Mouse (Mus musculus) heart, embryonic 10.5 days (tissue): ENCODE data around the gene Zfp646. TPM values are rescaled to one million over a fixed set of nuclear protein-coding genes. Genes with fewer than 3 reads are reported as not detected.
A peak's percentile ranks its signal among the peaks of the same experiment; 100 is the strongest.

ENCODE experiments used
- DNase-seq: peaks from one replicate; pipeline ENCODE4 v3.0.0-alpha.2; 2017; ENCODE audit warnings: low spot score
- H3K27ac ChIP-seq: fragments of 300-500 bp; sonication (generic); 2 replicates; pipeline ENCODE4 v1.5.1; 2016; ENCODE audit warnings: mild to moderate bottlenecking
- H3K27me3 ChIP-seq: fragments of 300-500 bp; sonication (generic); 2 replicates; pipeline ENCODE4 v1.6.1; 2016; ENCODE audit warnings: mild to moderate bottlenecking; ENCODE audit not compliant: poor library complexity, insufficient read depth, severe bottlenecking
- H3K36me3 ChIP-seq: fragments of 300-500 bp; sonication (generic); 2 replicates; pipeline ENCODE4 v1.6.1; 2016; ENCODE audit warnings: mild to moderate bottlenecking, moderate library complexity
- H3K4me1 ChIP-seq: fragments of 300-500 bp; sonication (generic); 2 replicates; pipeline ENCODE4 v1.6.1; 2016; ENCODE audit warnings: mild to moderate bottlenecking
- H3K4me3 ChIP-seq: fragments of 300-500 bp; sonication (generic); 2 replicates; pipeline ENCODE4 v1.5.1; 2016; ENCODE audit warnings: mild to moderate bottlenecking, moderate library complexity
- H3K9me3 ChIP-seq: fragments of 300-500 bp; sonication (generic); 2 replicates; pipeline ENCODE4 v1.6.1; 2016; ENCODE audit warnings: mild to moderate bottlenecking, moderate library complexity
- WGBS: fragments of 180-500 bp; shearing (Covaris S2); methylation state at CpG from one replicate; pipeline ENCODE4 v1.1.7; 2016; 5-methylcytosine and 5-hydroxymethylcytosine counted together
- polyA plus RNA-seq: library from polyadenylated mRNA; unstranded; fragments of >200 nt; fragmentation: Nextera tagmentation; extraction: Ambion mirVana; gene quantifications from 2 replicates; pipeline ENCODE4 v1.2.1, GENCODE M21; 2016

The Zfp646 gene
- polyA plus RNA-seq, 1 experiment from 2014 or later: 11.7 TPM

DNA sequence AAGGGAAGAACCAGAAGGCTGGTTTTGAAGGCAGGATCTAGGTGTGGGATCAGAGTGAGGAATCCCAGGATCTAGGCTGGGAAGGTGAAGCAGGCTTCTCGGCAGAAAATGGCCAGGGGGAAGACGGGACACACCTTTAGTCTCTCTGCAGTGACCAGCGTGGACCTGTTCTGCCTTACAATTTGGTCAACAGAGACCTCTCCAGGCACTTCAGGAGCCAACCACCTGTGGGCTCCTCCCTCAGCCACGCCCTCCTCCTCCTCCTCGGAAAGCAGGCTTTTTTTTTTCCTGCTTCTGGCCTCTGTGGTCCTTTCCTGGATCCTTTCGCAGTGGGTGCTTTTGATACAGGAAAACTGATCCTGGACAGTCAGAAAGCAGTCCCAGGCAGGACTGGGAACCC, 53.9 kb downstream of the Zfp646 start, which contains the start of gene Prss8:
Prss8 (minus strand) TSS at position 182 of the 400 bp plus-strand sequence.
- Histone ChIP-seq H3K4me1 (peaks cover 51% of the 10 kb centered on the region), H3K36me3 (peaks cover 25% of the 10 kb centered on the region), H3K27me3 (peaks cover 31% of the 10 kb centered on the region), H3K9me3 (no peaks in the 10 kb centered on the region), H3K27ac (peak within 1 kb of the TSS; percentile 76), H3K4me3 (peak within 1 kb of the TSS; percentile 55)
- no peak for DNase-seq
- WGBS: 9% methylated on average over 6 of the region's 6 CpGs

GRCm38 (mm10) chr7:127930636-127931035, 54.6 kb downstream of the Zfp646 start:
- Histone ChIP-seq H3K4me1 (peaks cover 56% of the 10 kb centered on the region), H3K9me3 (no peaks in the 10 kb centered on the region), H3K27me3 (peaks cover 31% of the 10 kb centered on the region), H3K4me3 (no peak overlapping the region), H3K36me3 (peaks cover 21% of the 10 kb centered on the region), H3K27ac (no peak overlapping the region)
- 77% methylated on average over 5 of the region's 5 CpGs for WGBS
- DNase-seq: no peak

- Histone ChIP-seq H3K9me3 (no peaks in the 10 kb centered on the region), H3K36me3 (peaks cover 13% of the 10 kb centered on the region; the same call in 1 of the 2 replicates), H3K4me3 (peak overlapping the region; percentile 22; the same call in 1 of the 2 replicates), H3K27me3 (peaks cover 34% of the 10 kb centered on the region), H3K27ac (peak overlapping the region; percentile 8; the same call in 1 of the 2 replicates), H3K4me1 (peaks cover 64% of the 10 kb centered on the region)
- WGBS: 38% methylated on average over 13 of the region's 13 CpGs
- DNase-seq: no peak
These were observed 55.5 kb downstream of the Zfp646 start for GRCm38 (mm10) chr7:127931351-127932135.

GRCm38 (mm10) chr7:127932273-127933031, 56.4 kb downstream of the Zfp646 start:
- no peak for DNase-seq

DNA sequence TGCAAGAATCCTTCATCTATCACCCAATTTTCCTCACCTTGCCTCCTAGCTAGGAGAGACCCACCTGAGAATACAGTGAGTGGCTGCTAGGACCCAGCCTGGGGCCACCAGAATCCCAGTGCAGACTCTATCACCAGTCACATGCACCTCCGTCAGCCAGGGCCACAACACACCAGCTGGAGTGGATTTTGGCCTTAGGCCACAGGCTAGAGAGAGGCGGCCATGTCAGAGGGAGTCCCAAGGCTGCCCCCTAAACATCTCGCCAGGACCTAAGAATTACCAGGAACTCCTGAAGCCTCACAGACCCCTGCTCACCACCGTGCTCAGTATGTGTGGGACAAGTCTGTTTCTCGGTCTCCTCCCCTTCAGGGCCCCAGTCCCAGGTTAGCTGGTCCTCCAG, 58.1 kb downstream of the Zfp646 start:
- no peak overlapping the region for H3K27ac ChIP-seq
- 0 out of 2 replicates have a peak, but pooled peaks cover 4% of the 10 kb centered on the region for H3K36me3 ChIP-seq
- peaks cover 23% of the 10 kb centered on the region for H3K27me3 ChIP-seq
- WGBS: 86% methylated on average over 5 of the region's 5 CpGs
- H3K4me3 ChIP-seq: no peak overlapping the region
- H3K9me3 ChIP-seq: no peaks in the 10 kb centered on the region
- peaks cover 59% of the 10 kb centered on the region for H3K4me1 ChIP-seq
- DNase-seq: no peak

More at GRCm38 (mm10) chr7:127932273-127933031, 56.4 kb downstream of the Zfp646 start:
- H3K36me3 ChIP-seq: peaks cover 7% of the 10 kb centered on the region; the same call in 1 of the 2 replicates
- H3K27me3 ChIP-seq: peaks cover 36% of the 10 kb centered on the region
- H3K9me3 ChIP-seq: no peaks in the 10 kb centered on the region
- peaks cover 64% of the 10 kb centered on the region for H3K4me1 ChIP-seq
- WGBS: 23% methylated on average over 13 of the region's 13 CpGs
- no peak overlapping the region for H3K4me3 ChIP-seq
- H3K27ac ChIP-seq: 0 out of 2 replicates have a peak overlapping the region, but pooled peaks have one; percentile 47

DNA sequence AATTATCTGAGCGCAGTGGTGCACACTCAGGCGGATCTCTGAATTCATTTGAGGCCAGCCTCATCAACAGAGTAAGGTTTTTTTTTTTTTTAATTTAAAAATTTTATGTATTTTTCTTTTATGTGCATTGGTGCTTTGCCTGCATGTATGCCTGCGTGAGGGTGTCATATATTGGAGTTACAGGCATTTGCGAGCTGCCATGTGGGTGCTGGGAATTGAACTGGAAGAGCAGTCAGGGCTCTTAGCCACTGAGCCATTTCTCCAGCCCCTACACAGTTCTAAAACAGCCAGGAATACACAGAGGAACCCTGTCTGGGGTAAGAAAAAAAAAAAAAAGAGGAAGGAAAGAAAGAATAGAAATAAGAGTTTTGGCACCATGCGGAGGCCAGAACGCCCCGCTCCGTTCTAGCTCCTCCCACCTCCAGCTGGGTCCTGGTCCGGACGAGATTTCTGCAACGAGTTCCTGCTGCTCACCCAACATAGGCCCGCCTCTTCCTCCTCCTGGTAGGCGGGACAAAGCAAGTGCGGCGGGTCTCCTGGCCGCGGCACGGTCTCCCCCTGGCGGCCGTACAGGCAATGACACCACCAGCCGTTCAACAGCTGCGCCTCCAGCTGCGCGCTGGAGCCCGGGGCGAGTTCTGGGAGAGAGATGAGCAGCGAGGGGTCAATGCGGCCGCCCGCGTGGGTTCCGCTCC, 59.2 kb downstream of the Zfp646 start:
- peak; percentile 98 for DNase-seq
- Histone ChIP-seq H3K27ac (peak overlapping the region; percentile 92), H3K27me3 (peaks cover 12% of the 10 kb centered on the region), H3K4me3 (peak overlapping the region; percentile 88), H3K9me3 (no peaks in the 10 kb centered on the region), H3K36me3 (0 out of 2 replicates have a peak, but pooled peaks cover 4% of the 10 kb centered on the region), H3K4me1 (peaks cover 48% of the 10 kb centered on the region)
- 7% methylated on average over 32 of the region's 32 CpGs for WGBS

Other genes starting within 250 kb of the Zfp646 start
- gene Bcl7c, start 167.3 kb upstream of the Zfp646 start, polyA plus RNA-seq: 32.3 and 59.4 TPM in 2 replicates
- gene Ctf1, start 163.5 kb upstream of the Zfp646 start, polyA plus RNA-seq: 3.4 and 6.5 TPM in 2 replicates
- gene Ctf2, start 144.1 kb upstream of the Zfp646 start, polyA plus RNA-seq: 0.26 TPM in 1 of 2 replicates, not detected in the other
- 3.4 and 4.8 TPM in 2 replicates for gene Fbxl19, start 131.7 kb upstream of the Zfp646 start, polyA plus RNA-seq
- 12.9 and 19.8 TPM in 2 replicates for gene Orai3, start 106.4 kb upstream of the Zfp646 start, polyA plus RNA-seq
- gene Setd1a, start 99.6 kb upstream of the Zfp646 start, polyA plus RNA-seq: 13.2 and 23.7 TPM in 2 replicates
- gene Gm49388, start 90.6 kb upstream of the Zfp646 start, polyA plus RNA-seq: not detected in 2 replicates
- 14.9 and 17.1 TPM in 2 replicates for gene Hsd3b7, start 75.6 kb upstream of the Zfp646 start, polyA plus RNA-seq
- 32.4 and 36.3 TPM in 2 replicates for gene Stx4a, start 51.9 kb upstream of the Zfp646 start, polyA plus RNA-seq
- 1.1 and 3.2 TPM in 2 replicates for gene Stx1b, start 51.7 kb upstream of the Zfp646 start, polyA plus RNA-seq
- gene Zfp668, start 607 bp downstream of the Zfp646 start, polyA plus RNA-seq: 15.7 and 21.7 TPM in 2 replicates
- gene Prss53, start 14.7 kb downstream of the Zfp646 start, polyA plus RNA-seq: 1.2 and 1.9 TPM in 2 replicates
- gene Gm21974, start 19.2 kb downstream of the Zfp646 start, polyA plus RNA-seq: not detected in 2 replicates
- 81.7 and 89.4 TPM in 2 replicates for gene Vkorc1, start 19.4 kb downstream of the Zfp646 start, polyA plus RNA-seq
- gene Bckdk, start 27.9 kb downstream of the Zfp646 start, polyA plus RNA-seq: 143 and 176 TPM in 2 replicates
- 31.0 and 39.7 TPM in 2 replicates for gene Kat8, start 36.3 kb downstream of the Zfp646 start, polyA plus RNA-seq
- 2.3 and 8.9 TPM in 2 replicates for gene Prss8, start 53.9 kb downstream of the Zfp646 start, polyA plus RNA-seq
- 10.9 and 13.0 TPM in 2 replicates for gene Prss36, start 70.5 kb downstream of the Zfp646 start, polyA plus RNA-seq
- gene Fus, start 91.2 kb downstream of the Zfp646 start, polyA plus RNA-seq: 280 and 362 TPM in 2 replicates
- 27.8 and 35.5 TPM in 2 replicates for gene Pycard, start 117.6 kb downstream of the Zfp646 start, polyA plus RNA-seq
- 0.40 and 1.2 TPM in 2 replicates for gene Trim72, start 127.7 kb downstream of the Zfp646 start, polyA plus RNA-seq
- 0.06 and 0.25 TPM in 2 replicates for gene Itgam, start 186.4 kb downstream of the Zfp646 start, polyA plus RNA-seq
- 0.09 TPM in 1 of 2 replicates, not detected in the other for gene Gm49368, start 186.5 kb downstream of the Zfp646 start, polyA plus RNA-seq